Mouse (Mus musculus) heart, embryonic 14.5 days (tissue): ENCODE measurements around the gene Erf. TPM values are rescaled to one million over a fixed set of nuclear protein-coding genes. Genes with fewer than 3 reads are reported as not detected.

Experiments used
- ATAC-seq: fragments of 200-750 bp; cut with Nextera tagmentation; 2 replicates; pipeline ENCODE4 v1.8.0; 2017; ENCODE audit warnings: low read depth, moderate TSS enrichment; ENCODE audit not compliant: insufficient number of reproducible peaks, insufficient read depth, low FRiP score
- H3K27ac ChIP-seq, 2 experiments: fragments of 200-500 bp in 1 of 2; fragments of 300-500 bp in 1 of 2; sonication (generic) in 1 of 2; replicated peaks in 1 of 2; 2 replicates each; pipeline ENCODE4 v1.5.1; 2012 to 2014; ENCODE audit warnings: low read depth in 2 of 2, low read length in 2 of 2, control low read depth in 1 of 2, mild to moderate bottlenecking in 1 of 2, mixed read lengths in 1 of 2; ENCODE audit not compliant: control insufficient read depth in 1 of 2, insufficient read depth in 1 of 2
- H3K27me3 ChIP-seq: fragments of 300-500 bp; sonication (generic); 2 replicates; pipeline ENCODE4 v1.6.1; 2014; ENCODE audit warnings: mild to moderate bottlenecking, low read length, control low read depth; ENCODE audit not compliant: control insufficient read depth, insufficient read depth
- H3K36me3 ChIP-seq: fragments of 300-500 bp; sonication (generic); 2 replicates; pipeline ENCODE4 v1.6.1; 2014; ENCODE audit warnings: mild to moderate bottlenecking, control low read depth, low read length, mixed read lengths; ENCODE audit not compliant: control insufficient read depth, insufficient read depth
- H3K4me1 ChIP-seq, 2 experiments: fragments of 200-500 bp in 1 of 2; fragments of 300-500 bp in 1 of 2; sonication (generic) in 1 of 2; 2 replicates each; pipeline ENCODE4 v1.6.1; 2012 to 2014; ENCODE audit warnings: low read length in 2 of 2, control low read depth in 1 of 2, mixed read lengths in 1 of 2; ENCODE audit not compliant: control insufficient read depth in 2 of 2, insufficient read depth in 2 of 2
- H3K4me2 ChIP-seq: fragments of 300-500 bp; sonication (generic); 2 replicates; pipeline ENCODE4 v1.6.1; 2014; ENCODE audit warnings: mild to moderate bottlenecking, low read length
- H3K4me3 ChIP-seq, 2 experiments: fragments of 200-500 bp in 1 of 2; fragments of 300-500 bp in 1 of 2; sonication (generic) in 1 of 2; 2 replicates each; pipeline ENCODE4 v1.5.1; 2012 to 2014; ENCODE audit warnings: low read length in 2 of 2, mild to moderate bottlenecking in 2 of 2, control low read depth in 1 of 2, low read depth in 1 of 2, moderate library complexity in 1 of 2; ENCODE audit not compliant: control insufficient read depth in 1 of 2, insufficient read depth in 1 of 2
- H3K9ac ChIP-seq: fragments of 300-500 bp; sonication (generic); 2 replicates; pipeline ENCODE4 v1.6.1; 2014; ENCODE audit warnings: mild to moderate bottlenecking, low read length
- H3K9me3 ChIP-seq: fragments of 300-500 bp; sonication (generic); 2 replicates; pipeline ENCODE4 v1.6.1; 2016; ENCODE audit warnings: low read length, control low read depth; ENCODE audit not compliant: control insufficient read depth
- WGBS: fragments of 180-500 bp; shearing (Covaris S2); extraction: QIAGEN DNeasy Blood & Tissue Kit; methylation state at CpG from one replicate; pipeline ENCODE4 v1.1.7; 2014; 5-methylcytosine and 5-hydroxymethylcytosine counted together
- polyA plus RNA-seq: library from polyadenylated mRNA; unstranded; fragments of >200 nt; fragmentation: Nextera tagmentation; extraction: Ambion mirVana; gene quantifications from 2 replicates; pipeline ENCODE4 v1.2.1, GENCODE M21; 2014

The Erf gene
- polyA plus RNA-seq, 1 experiment from 2014 or later: 17.4 TPM

DNA sequence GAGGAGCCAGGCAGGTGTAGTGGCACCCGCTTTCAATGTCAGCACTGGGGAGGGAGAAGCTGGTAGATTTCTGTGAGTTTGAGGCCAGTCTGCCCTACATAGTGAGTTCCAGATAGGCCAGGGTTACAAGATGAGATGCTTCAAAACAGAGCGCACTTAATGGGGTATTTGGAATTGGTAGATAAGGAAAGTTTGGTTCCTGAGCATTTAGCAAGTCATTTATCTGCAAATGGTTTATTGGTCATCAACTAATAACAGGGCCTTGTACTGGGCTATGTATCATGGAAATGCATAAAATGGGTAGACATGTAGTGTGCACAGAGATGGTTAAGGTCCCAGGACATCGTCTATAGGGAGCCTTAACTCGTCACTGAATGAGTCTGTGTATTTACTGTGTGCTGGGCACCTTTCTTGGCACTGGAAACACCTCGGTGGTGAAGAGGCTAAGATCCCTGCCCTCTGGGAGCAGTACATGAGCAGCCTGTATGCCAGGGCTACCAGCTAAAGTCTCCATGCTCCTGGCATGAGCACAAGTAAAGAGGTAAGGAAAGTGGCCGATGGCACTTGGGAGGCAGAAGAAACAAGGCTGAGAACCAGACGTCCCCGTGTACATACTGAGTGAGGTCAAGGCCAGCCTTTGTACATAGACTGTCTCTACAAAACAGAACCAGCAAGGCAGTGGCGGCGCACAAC, 28.1 kb downstream of the Erf start:
- no peak for ATAC-seq
- H3K4me1 ChIP-seq: peaks cover 13 to 26% of the 10 kb centered on the region in 2 experiments
- H3K27me3 ChIP-seq: no peaks in the 10 kb centered on the region
- peak overlapping the region; percentile 83 for H3K9ac ChIP-seq
- peaks cover 50% of the 10 kb centered on the region for H3K36me3 ChIP-seq
- peak overlapping the region; percentile 93 for H3K4me2 ChIP-seq
- WGBS: 78% methylated on average over 10 of the region's 10 CpGs
- no peaks in the 10 kb centered on the region for H3K9me3 ChIP-seq
- peak overlapping the region in 1 of 2 experiments; percentile 55; a peak in 2 of 4 replicates for H3K4me3 ChIP-seq
- no peak overlapping the region for H3K27ac ChIP-seq

DNA sequence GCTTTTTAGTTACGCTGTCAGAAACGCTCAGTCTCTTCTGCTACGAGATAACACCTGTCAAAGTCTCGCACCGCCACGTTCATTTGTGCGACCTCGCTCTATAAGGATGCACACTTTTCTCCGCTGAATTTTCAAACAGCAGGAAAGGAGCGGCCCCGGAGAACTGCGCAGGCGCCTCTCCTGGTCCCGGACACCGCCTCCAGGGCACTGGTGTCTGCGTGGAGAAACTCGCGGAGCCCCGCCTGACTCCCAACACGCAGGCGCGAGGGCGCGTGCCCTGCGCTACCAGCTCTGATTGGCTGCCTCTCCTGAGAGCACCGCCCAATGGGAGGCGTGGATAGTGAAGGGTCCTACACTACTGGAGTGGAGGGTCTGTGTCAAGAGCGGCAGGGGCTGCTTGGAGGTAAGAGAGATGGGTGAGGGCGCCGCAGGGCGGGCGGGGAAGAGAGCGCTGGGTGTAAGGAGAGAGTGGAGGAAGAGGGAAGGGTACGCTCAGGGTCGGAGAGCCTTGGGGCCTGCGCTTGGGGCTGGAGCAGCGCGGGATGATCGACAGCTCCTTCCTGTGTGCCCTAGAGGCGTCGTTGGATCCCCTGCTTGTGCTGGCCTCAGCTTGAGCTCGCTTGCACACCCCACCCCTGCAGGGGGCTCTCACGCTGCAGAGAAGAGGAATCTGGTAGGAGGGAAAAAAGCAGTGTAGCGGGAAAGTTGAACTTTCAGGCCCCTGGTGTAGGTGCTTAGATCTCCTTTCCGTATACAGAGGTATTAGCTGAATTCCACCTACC, 29.3 kb downstream of the Erf start, which contains the start of gene Zfp526:
TSS of gene Zfp526 (plus strand) at position 324 of the 782 bp plus-strand sequence.
- H3K9ac ChIP-seq: peak within 1 kb of the TSS; percentile 83
- peak within 1 kb of the TSS; percentile 55 to 85 for H3K4me3 ChIP-seq
- no peaks in the 10 kb centered on the region for H3K27me3 ChIP-seq
- WGBS: under 1% methylated on average over 45 of the region's 45 CpGs
- H3K4me2 ChIP-seq: peak within 1 kb of the TSS; percentile 93
- peaks cover 40% of the 10 kb centered on the region for H3K36me3 ChIP-seq
- peaks cover 13 to 26% of the 10 kb centered on the region in 2 experiments for H3K4me1 ChIP-seq
- no peaks in the 10 kb centered on the region for H3K9me3 ChIP-seq
- peak within 1 kb of the TSS; percentile 84 to 87 for H3K27ac ChIP-seq
- ATAC-seq: peak; percentile 93

DNA sequence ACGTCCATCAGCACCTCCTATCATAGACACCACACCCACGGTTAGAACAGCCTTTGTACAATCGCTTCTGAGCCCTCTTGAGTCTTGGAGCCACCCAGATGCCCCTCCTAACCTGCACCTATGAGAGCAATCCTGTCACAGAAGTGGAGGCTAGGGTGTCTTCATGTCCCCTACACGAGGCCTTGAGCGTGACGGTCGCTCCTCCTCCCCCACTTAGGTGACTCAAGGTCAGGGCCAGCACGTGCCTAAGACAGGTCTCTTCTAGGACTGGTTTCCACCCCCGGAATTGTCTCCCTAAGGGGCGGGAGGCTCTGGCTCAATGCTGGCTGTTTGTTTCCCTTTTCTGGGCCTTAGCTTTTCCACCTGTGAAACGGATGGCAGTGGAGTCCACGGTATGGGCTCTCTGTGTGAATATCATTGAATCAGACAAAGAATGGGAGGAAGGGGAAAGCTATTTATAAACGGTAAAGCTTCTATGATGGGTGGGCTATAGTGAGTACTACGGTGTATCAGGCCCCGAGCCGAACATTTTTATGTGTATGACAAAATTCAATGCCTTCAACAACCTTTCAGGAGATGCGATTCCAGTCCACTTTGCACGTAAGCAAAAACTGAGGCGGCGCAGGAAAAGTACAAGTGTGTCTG, 30.0 kb downstream of the Erf start, which contains the start of gene Dedd2:
TSS of gene Dedd2 (minus strand) at position 159 of the 645 bp plus-strand sequence.
- peak within 1 kb of the TSS; percentile 83 for H3K9ac ChIP-seq
- H3K27ac ChIP-seq: peak within 1 kb of the TSS; percentile 84 to 87
- ATAC-seq: no peak
- H3K27me3 ChIP-seq: no peaks in the 10 kb centered on the region
- peaks cover 13 to 26% of the 10 kb centered on the region in 2 experiments for H3K4me1 ChIP-seq
- WGBS: 4% methylated on average over 20 of the region's 20 CpGs
- H3K4me3 ChIP-seq: peak within 1 kb of the TSS; percentile 55 to 85
- peak within 1 kb of the TSS; percentile 93 for H3K4me2 ChIP-seq
- no peaks in the 10 kb centered on the region for H3K9me3 ChIP-seq
- H3K36me3 ChIP-seq: peaks cover 40% of the 10 kb centered on the region

DNA sequence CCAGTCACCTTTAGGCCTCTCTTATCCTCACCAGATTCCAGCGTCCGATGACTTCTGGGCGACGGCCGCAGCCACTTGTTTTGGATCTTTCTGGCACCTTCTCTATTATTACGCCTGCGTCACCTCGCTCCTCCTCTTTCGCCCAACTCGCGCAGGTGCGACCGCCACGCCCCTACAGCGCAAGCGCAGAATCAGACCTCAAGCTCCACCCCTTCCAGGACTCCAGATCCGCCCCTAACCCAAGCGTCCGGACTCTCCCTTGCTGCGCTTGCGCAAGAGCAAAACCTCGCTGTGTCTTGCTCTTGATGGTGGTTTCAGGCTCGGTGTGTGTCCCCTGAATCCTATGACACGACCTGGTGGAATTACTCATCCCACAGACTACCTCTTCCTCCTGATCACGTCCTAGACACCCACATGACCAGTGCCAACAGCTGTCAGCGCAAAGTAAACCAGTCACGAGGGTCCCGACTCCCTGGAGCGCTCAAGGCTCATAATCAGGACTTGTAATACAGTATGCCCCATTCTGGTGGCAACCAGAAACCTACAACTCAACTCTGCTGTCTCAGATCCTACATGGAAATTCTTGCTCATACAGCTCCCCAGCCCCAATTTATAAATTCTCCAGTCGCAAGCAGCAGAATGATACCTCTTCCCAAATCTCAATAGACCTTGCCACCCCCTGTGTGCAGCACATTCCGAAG, 30.7 kb downstream of the Erf start:
- peak; percentile 78 for ATAC-seq
- peaks cover 13 to 26% of the 10 kb centered on the region in 2 experiments for H3K4me1 ChIP-seq
- H3K4me3 ChIP-seq: peak overlapping the region; percentile 51 to 55
- peak overlapping the region; percentile 72 to 87 for H3K27ac ChIP-seq
- H3K4me2 ChIP-seq: peak overlapping the region; percentile 93
- no peaks in the 10 kb centered on the region for H3K27me3 ChIP-seq
- H3K9ac ChIP-seq: peak overlapping the region; percentile 75
- 2% methylated on average over 31 of the region's 31 CpGs for WGBS
- peaks cover 38% of the 10 kb centered on the region for H3K36me3 ChIP-seq
- H3K9me3 ChIP-seq: no peaks in the 10 kb centered on the region

DNA sequence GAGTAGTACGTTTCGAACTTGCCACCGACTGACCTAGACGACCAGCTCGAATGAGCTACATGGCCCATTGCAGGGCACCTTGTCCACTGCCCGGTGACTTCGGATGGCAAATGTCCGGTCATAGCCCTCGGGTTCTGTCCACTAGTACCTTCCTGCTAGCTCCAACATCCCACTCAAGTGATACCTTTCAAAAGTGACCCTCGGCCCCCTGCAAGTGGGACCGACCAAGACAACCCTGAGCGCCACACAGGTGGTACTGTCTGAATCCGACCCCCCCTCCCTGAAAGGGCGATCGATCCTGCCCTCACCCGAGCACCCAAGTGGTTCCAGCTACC, 31.2 kb downstream of the Erf start:
- Histone ChIP-seq H3K4me2 (peak overlapping the region; percentile 93), H3K9me3 (no peaks in the 10 kb centered on the region), H3K27me3 (no peaks in the 10 kb centered on the region), H3K27ac (peak overlapping the region in 1 of 2 experiments; percentile 87; a peak in 3 of 4 replicates), H3K4me1 (peaks cover 13 to 26% of the 10 kb centered on the region in 2 experiments), H3K4me3 (peak overlapping the region; percentile 51 to 55), H3K36me3 (peaks cover 36% of the 10 kb centered on the region), H3K9ac (peak overlapping the region; percentile 75)
- under 1% methylated on average over 16 of the region's 16 CpGs for WGBS
- ATAC-seq: no peak

DNA sequence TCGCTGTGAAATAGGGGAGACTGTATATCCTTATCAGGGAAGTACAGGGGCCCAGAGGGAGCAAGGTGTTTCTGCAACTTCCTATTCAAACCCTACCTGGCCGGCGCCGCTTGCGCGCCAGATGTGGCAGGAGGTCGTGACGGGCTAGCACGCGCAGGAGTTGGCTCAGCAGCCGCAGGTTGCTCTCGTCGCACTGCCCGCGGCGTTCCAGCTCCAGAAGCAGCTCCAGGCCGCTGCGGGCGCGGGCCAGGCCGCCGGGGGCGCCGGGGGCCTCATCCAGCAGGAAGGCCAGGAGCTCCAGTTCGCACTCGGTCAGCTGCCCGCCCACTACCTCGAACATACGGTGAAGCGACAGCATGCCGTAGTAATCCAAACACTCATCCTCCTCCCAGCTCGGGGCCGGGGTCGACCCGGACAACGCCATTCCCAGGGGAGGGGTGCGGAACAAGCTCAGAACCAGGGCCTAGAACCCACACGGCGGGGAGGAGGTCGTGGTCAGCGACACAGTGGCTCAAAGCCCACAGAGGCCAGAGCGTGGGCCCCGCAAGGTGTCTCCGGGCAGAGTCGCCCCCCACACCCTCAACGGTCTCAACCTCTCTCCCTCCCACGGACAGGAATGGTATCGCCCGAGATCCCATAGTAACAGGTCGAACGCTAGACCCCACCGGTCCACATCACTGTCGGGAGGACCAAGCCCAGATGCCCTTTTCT, 31.7 kb downstream of the Erf start:
- Histone ChIP-seq H3K9ac (peak overlapping the region; percentile 75), H3K4me3 (peak overlapping the region; percentile 51 to 55), H3K27ac (peak overlapping the region; percentile 64 to 87), H3K27me3 (no peaks in the 10 kb centered on the region), H3K4me1 (peaks cover 13 to 26% of the 10 kb centered on the region in 2 experiments), H3K36me3 (peaks cover 34% of the 10 kb centered on the region), H3K9me3 (no peaks in the 10 kb centered on the region), H3K4me2 (peak overlapping the region; percentile 93)
- no peak for ATAC-seq
- WGBS: under 1% methylated on average over 53 of the region's 53 CpGs
